Mouse (Mus musculus): ENCODE measurements around the gene Ccdc177.
"Not testable (repeated sequence)": the region's sequence is repeated elsewhere in the genome, so short reads cannot be mapped to it uniquely, and the experiment has no call there.

Ccdc177 gene

GRCm38 (mm10) chr12:80760396-80760801 lies at the start of gene Ccdc177:
Gene Ccdc177, minus strand, starts transcription at chr12:80760687.
- DNase-seq: peak; percentile 91

- DNase-seq: no peak
These were observed 49.5 kb upstream of the Ccdc177 start for GRCm38 (mm10) chr12:80810005-80810404.

- no peak for DNase-seq
These were observed 47.1 kb upstream of the Ccdc177 start for GRCm38 (mm10) chr12:80807451-80808085.

- no peak for DNase-seq
These were observed 44.5 kb upstream of the Ccdc177 start for GRCm38 (mm10) chr12:80804861-80805428.

- DNase-seq: peak; percentile 79
These were observed 43.4 kb upstream of the Ccdc177 start for GRCm38 (mm10) chr12:80803924-80804323.

- no peak for DNase-seq
These were observed 41.0 kb upstream of the Ccdc177 start for GRCm38 (mm10) chr12:80801443-80801842.

GRCm38 (mm10) chr12:80800156-80800555 lies 39.7 kb upstream of the Ccdc177 start:
- DNase-seq: no peak

- DNase-seq: peak; percentile 78
These were observed 37.8 kb upstream of the Ccdc177 start for GRCm38 (mm10) chr12:80798271-80798670.

GRCm38 (mm10) chr12:80794935-80795785 lies 34.7 kb upstream of the Ccdc177 start:
- DNase-seq: no peak

- no peak for DNase-seq
These were observed 34.0 kb upstream of the Ccdc177 start for GRCm38 (mm10) chr12:80794522-80794921.

GRCm38 (mm10) chr12:80793535-80793934 lies 33.0 kb upstream of the Ccdc177 start:
- no peak for DNase-seq

- DNase-seq: peak; percentile 58
These were observed 32.4 kb upstream of the Ccdc177 start for GRCm38 (mm10) chr12:80792867-80793266.

- no peak for DNase-seq
These were observed 31.3 kb upstream of the Ccdc177 start for GRCm38 (mm10) chr12:80791571-80792444.

- DNase-seq: peak; percentile 54
These were observed 30.4 kb upstream of the Ccdc177 start for GRCm38 (mm10) chr12:80790700-80791570.

GRCm38 (mm10) chr12:80789849-80790694 lies 29.6 kb upstream of the Ccdc177 start, which contains the start of gene Susd6:
Gene Susd6, plus strand, starts transcription at chr12:80790510.
- DNase-seq: peak; percentile 98

GRCm38 (mm10) chr12:80789276-80789675 lies 28.8 kb upstream of the Ccdc177 start:
- not testable (repeated sequence) for DNase-seq

- DNase-seq: no peak
These were observed 27.7 kb upstream of the Ccdc177 start for GRCm38 (mm10) chr12:80788188-80788587.

GRCm38 (mm10) chr12:80787604-80788003 lies 27.1 kb upstream of the Ccdc177 start:
- DNase-seq: peak; percentile 63

GRCm38 (mm10) chr12:80786591-80786990 lies 26.1 kb upstream of the Ccdc177 start:
- no peak for DNase-seq

GRCm38 (mm10) chr12:80785597-80785996 lies 25.1 kb upstream of the Ccdc177 start:
- no peak for DNase-seq

GRCm38 (mm10) chr12:80785005-80785404 lies 24.5 kb upstream of the Ccdc177 start:
- DNase-seq: no peak
